Mouse (Mus musculus) stomach, postnatal 0 days (tissue): ENCODE measurements around the gene Aym1.

Source experiments
- CTCF ChIP-seq: IDR thresholded peaks from 2 replicates; pipeline ENCODE4 v1.5.1; 2016; ENCODE audit warnings: antibody characterized with exemption, low read depth, mild to moderate bottlenecking, moderate library complexity
- EP300 ChIP-seq: optimal IDR thresholded peaks from 2 replicates; pipeline ENCODE3; 2016; ENCODE audit warnings: antibody characterized with exemption

DNA sequence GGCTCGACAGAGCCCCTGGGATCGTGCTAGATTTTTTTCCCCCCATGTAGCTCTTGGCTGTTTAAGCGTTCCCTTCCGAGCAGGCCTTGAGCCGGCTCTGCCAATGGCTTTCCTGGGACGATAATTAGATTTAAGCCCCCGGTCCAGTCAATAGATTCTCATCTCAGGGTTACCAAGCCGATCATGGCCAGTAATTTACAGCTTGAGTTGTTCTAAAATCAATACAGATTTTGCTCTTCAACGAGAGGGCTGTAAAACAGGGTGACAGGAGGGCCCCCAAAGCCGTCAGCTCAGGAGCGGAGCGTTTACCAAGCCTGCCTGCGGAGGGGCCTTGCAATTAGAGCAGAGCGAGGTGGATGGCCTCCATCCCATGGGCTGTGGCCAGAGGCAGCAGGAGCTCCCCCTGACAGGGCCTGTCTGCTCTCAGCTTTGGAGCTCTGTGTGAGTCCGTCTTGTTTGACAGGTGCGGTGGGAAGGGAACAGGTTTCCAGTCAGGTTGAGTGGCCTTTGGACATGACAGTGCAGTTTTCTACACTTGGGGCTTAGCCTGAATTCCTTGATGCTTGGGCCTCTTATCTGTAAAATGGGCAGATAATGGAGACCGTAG lies 12.3 kb downstream of the Aym1 start:
- no peak for TF ChIP-seq EP300
- TF ChIP-seq CTCF = no peak
